Mouse (Mus musculus) forebrain, embryonic 15.5 days (tissue): Measurements from ENCODE around the gene Ssna1. TPM values are rescaled to one million over a fixed set of nuclear protein-coding genes. Genes with fewer than 3 reads are reported as not detected.
"Not testable (repeated sequence)": the region's sequence is repeated elsewhere in the genome, so short reads cannot be mapped to it uniquely, and the experiment has no call there.

Experiments used
- ATAC-seq: fragments of 200-750 bp; cut with Nextera tagmentation; replicated peaks from 2 replicates; pipeline ENCODE4 v1.8.0; 2017; ENCODE audit warnings: mild to moderate bottlenecking, moderate TSS enrichment, moderate library complexity
- H3K27ac ChIP-seq: fragments of 300-500 bp; sonication (generic); replicated peaks from 2 replicates; pipeline ENCODE4 v1.5.1; 2015; ENCODE audit warnings: mild to moderate bottlenecking, inconsistent platforms
- H3K27me3 ChIP-seq: fragments of 300-500 bp; sonication (generic); 2 replicates; pipeline ENCODE4 v1.6.1; 2015; ENCODE audit warnings: inconsistent platforms
- H3K36me3 ChIP-seq: fragments of 300-500 bp; sonication (generic); 2 replicates; pipeline ENCODE4 v1.6.1; 2015; ENCODE audit warnings: mild to moderate bottlenecking, inconsistent platforms
- H3K4me1 ChIP-seq: fragments of 300-500 bp; sonication (generic); 2 replicates; pipeline ENCODE4 v1.6.1; 2015; ENCODE audit warnings: inconsistent platforms
- H3K4me2 ChIP-seq: fragments of 300-500 bp; sonication (generic); replicated peaks from 2 replicates; pipeline ENCODE4 v1.6.1; 2015; ENCODE audit warnings: mild to moderate bottlenecking, inconsistent platforms
- H3K4me3 ChIP-seq: fragments of 300-500 bp; sonication (generic); 2 replicates; pipeline ENCODE4 v1.5.1; 2015; ENCODE audit warnings: mild to moderate bottlenecking, inconsistent platforms
- H3K9ac ChIP-seq: fragments of 300-500 bp; sonication (generic); replicated peaks from 2 replicates; pipeline ENCODE4 v1.6.1; 2015; ENCODE audit warnings: mild to moderate bottlenecking, inconsistent platforms
- H3K9me3 ChIP-seq: fragments of 300-500 bp; sonication (generic); 2 replicates; pipeline ENCODE4 v1.6.1; 2016; ENCODE audit warnings: inconsistent platforms
- WGBS: fragments of 180-500 bp; shearing (Covaris S2); methylation state at CpG from one replicate; pipeline ENCODE4 v1.1.7; 2015; ENCODE audit warnings: mixed read lengths; 5-methylcytosine and 5-hydroxymethylcytosine counted together
- polyA plus RNA-seq: library from polyadenylated mRNA; unstranded; fragments of >200 nt; fragmentation: Nextera tagmentation; extraction: Ambion mirVana; gene quantifications from 2 replicates; pipeline ENCODE4 v1.2.1, GENCODE M21; 2015

Ssna1 gene
- polyA plus RNA-seq, 1 experiment from 2014 or later = 209 TPM

DNA sequence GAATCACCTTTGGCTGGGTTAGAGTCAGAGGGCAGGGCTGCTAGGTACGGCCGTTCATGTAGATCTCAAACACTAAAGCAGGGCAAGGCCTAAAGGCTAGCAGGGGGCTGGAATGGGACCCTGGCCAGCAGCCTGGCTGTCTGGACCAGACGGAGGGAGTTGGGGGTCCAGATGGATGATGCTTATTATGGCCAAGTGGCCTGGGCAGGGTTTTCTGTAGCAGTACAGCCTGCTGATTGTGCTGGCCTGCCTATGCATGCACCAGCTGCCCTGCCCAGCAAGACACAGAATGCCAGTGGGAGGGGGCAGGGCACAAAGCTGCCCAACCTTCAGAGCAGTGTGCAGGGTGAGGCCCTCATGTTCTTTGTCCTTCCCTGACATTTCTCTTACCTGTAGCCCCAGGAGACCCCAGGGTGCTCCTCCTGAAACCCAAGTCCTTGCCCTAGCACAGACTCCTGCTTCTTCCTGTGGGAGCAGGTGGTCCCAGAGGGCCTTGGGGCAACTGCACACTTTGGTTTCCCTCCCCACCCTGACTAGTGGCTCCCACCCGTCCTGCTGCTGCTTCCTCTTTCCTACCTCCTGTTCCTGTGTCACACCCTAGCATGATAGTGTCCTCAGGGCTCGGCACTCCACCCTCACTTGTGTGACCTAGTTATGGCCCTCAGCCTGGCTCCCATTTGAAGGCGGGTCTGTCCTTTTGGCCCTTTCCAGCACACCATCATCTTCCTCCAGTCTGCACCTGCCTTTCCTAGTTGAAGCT is 6.2 kb downstream of the Ssna1 start:
- 57% methylated on average over 6 of the region's 6 CpGs for WGBS
- no peak for ATAC-seq
- Histone ChIP-seq H3K4me1 (peaks cover 65% of the 10 kb centered on the region), H3K9ac (0 out of 2 replicates have a peak overlapping the region, but pooled peaks have one; percentile 23), H3K4me2 (peak overlapping the region; percentile 98), H3K27ac (peak overlapping the region; percentile 9; the same call in 1 of the 2 replicates), H3K4me3 (peak overlapping the region; percentile 5; the same call in 1 of the 2 replicates), H3K27me3 (peaks cover 15% of the 10 kb centered on the region; the same call in 1 of the 2 replicates), H3K36me3 (peaks cover 21% of the 10 kb centered on the region), H3K9me3 (no peaks in the 10 kb centered on the region)

DNA sequence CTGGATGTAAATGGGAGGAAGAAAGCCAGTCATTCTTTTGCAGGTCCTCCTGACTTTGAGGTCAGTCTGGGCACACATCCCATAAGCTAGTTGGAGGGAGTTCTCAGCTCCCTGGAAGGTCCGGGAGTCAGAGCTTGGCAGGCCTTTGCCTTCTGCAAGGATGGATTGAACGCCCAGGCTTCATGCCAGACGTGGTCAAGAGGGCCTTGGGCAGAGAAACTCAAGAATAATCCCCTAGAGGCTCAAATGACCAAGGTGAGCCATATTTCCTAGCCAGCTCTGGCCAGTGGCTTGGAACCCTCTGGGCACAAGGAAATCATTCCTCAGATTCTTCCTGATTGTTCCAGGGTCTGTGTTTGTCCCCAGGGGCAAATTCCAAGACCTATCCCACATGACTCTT is 7.4 kb downstream of the Ssna1 start:
- H3K36me3 ChIP-seq = peaks cover 10% of the 10 kb centered on the region
- 76% methylated on average over 3 of the region's 3 CpGs for WGBS
- peaks cover 56% of the 10 kb centered on the region for H3K4me1 ChIP-seq
- H3K4me3 ChIP-seq = no peak overlapping the region
- peaks cover 15% of the 10 kb centered on the region; the same call in 1 of the 2 replicates for H3K27me3 ChIP-seq
- peak overlapping the region; percentile 98 for H3K4me2 ChIP-seq
- H3K27ac ChIP-seq = no peak overlapping the region
- ATAC-seq = no peak
- H3K9ac ChIP-seq = peak overlapping the region; percentile 13; the same call in 1 of the 2 replicates
- no peaks in the 10 kb centered on the region for H3K9me3 ChIP-seq

DNA sequence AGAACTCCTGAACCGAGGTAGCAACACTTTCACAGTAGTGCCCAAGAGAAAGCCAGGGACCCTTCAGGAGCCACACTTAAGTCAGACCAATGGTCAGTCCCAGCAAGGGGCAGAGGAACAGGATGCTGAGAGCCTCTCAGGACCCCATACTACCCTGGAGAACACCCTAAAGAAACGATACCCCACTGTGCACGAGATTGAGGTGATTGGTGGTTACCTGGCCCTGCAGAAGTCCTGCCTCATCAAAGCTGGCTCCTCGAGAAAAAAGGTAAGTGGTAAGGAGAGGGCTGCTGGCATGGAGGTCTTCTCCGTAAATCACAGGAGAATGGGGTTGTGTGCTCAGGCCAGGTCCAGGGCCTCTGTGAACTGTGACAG is 8.0 kb downstream of the Ssna1 start:
- Histone ChIP-seq H3K4me3 (peak overlapping the region; percentile 63; the same call in 1 of the 2 replicates), H3K9me3 (no peaks in the 10 kb centered on the region), H3K4me2 (peak overlapping the region; percentile 98), H3K27me3 (peaks cover 15% of the 10 kb centered on the region; the same call in 1 of the 2 replicates), H3K36me3 (peaks cover 4% of the 10 kb centered on the region), H3K9ac (no peak overlapping the region), H3K27ac (no peak overlapping the region), H3K4me1 (peaks cover 56% of the 10 kb centered on the region)
- WGBS = 81% methylated on average over 5 of the region's 5 CpGs
- no peak for ATAC-seq

DNA sequence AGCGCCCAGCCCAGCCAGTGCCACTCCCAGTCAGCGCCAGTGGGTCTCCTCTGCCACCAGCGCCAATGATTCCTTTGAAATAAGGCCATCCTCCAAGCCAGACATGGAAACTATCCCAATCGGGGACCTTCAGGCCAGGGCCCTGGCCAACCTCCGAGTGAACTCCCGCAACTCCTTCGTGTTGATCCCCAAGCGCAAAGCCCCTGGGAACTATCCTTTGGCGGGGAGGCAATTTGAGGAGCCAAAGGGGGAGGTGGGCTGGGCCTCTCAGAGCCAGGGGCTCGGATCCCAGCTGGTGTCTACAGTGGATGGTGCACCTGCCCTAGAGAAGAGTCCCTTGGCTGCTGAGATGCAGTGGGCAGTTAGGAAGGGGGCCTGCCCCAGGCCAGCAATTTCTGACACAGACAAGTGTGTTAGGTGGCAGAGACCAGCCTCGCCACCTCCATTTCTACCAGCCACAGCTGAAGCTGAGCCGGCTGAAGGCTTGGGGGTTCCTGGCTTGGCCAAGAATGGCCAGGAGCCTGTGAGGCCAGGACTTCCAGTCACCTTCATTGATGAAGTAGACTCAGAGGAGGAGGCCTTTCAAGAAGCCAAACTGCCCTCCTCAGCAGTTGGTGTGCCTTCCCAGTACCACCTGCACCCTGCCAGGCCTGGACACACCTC is 8.5 kb downstream of the Ssna1 start:
- H3K4me1 ChIP-seq = peaks cover 56% of the 10 kb centered on the region
- peak overlapping the region; percentile 98 for H3K4me2 ChIP-seq
- WGBS = 21% methylated on average over 12 of the region's 12 CpGs

DNA sequence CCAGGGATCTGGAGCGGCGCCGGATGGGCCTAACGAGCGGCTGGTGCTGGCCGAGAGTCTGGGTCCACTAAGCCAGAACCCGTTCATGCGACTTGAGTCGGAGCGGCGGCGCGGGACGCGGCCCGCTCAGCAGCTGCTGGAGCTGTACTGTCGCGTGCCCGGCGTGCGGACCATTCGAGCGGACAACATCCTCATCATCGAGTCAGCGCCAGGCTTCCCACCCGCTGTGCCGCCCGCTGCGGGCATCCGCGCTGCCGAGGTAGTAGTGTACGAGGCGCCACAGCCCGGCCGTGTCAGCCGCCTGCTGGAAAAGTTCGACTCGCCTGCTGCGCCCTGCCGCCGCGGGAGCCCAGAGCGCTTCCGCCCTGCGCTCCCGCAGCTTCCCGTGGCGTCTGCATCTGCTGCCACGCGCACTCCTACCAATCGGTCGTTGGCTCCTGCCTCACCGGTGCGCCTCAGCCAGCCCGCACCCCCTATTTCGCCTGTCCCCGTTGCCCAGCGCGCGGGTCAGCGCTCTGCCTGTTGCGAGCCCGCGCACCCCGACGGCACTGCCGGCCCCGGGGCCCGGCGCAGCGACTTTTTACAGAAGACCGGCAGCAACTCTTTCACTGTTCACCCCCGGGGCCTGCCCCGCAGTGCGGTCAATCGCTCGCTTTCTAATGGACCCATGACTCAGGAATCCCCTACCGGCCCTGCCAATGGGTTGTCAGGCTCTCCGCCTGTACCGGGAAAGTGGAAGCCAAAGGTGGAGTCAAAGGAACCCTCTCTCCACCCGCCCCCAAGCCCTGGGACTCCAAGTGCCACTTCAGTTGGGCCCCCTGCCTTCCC is 9.2 kb downstream of the Ssna1 start:
- peaks cover 58% of the 10 kb centered on the region for H3K4me1 ChIP-seq
- H3K27me3 ChIP-seq = peaks cover 15% of the 10 kb centered on the region; the same call in 1 of the 2 replicates
- ATAC-seq = no peak
- no peaks in the 10 kb centered on the region for H3K36me3 ChIP-seq
- H3K9ac ChIP-seq = peak overlapping the region; percentile 60
- peak overlapping the region; percentile 98 for H3K4me2 ChIP-seq
- peak overlapping the region; percentile 62 for H3K27ac ChIP-seq
- H3K4me3 ChIP-seq = peak overlapping the region; percentile 63
- no peaks in the 10 kb centered on the region for H3K9me3 ChIP-seq
- WGBS = under 1% methylated on average over 82 of the region's 82 CpGs

More for the DNA sequence above, 8.5 kb downstream of the Ssna1 start:
- Histone ChIP-seq H3K9ac (peak overlapping the region; percentile 60), H3K4me3 (peak overlapping the region; percentile 63), H3K36me3 (no peaks in the 10 kb centered on the region), H3K27me3 (peaks cover 15% of the 10 kb centered on the region; the same call in 1 of the 2 replicates), H3K9me3 (no peaks in the 10 kb centered on the region), H3K27ac (no peak overlapping the region)
- no peak for ATAC-seq

DNA sequence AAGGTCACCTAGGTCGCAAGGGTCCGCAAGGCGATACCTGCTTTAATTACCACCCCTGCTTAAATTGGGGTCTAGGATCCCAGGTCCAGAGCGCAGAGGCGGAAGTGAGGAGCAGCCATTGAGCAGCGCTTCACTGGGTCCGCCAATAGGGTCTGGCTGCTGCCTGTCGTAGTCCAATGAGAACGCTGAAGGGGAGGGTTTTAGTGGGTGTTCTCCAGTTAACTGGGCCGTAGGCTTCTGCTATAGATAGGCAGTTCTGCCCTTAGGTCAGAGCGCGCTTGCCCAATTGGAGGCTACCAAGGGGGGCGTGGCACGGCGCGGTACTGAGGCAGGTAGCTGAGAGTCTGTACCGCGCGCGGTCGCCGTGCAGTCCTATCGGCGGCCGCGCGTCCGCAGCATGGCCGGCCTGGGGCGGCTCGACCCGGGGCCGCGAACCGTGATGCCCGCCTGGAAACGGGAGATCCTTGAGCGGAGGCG is 9.9 kb downstream of the Ssna1 start, which contains the start of gene Tprn:
Gene Tprn, plus strand, starts transcription at position 328 of the 477 bp plus-strand sequence.
- peak within 1 kb of the TSS; percentile 60 for H3K9ac ChIP-seq
- peak within 1 kb of the TSS; percentile 62 for H3K27ac ChIP-seq
- under 1% methylated on average over 39 of the region's 39 CpGs for WGBS
- H3K36me3 ChIP-seq = no peaks in the 10 kb centered on the region
- H3K4me2 ChIP-seq = peak within 1 kb of the TSS; percentile 98
- peak within 1 kb of the TSS; percentile 63 for H3K4me3 ChIP-seq
- no peaks in the 10 kb centered on the region for H3K9me3 ChIP-seq
- peak; percentile 100 for ATAC-seq
- H3K27me3 ChIP-seq = peaks cover 15% of the 10 kb centered on the region; the same call in 1 of the 2 replicates
- H3K4me1 ChIP-seq = peaks cover 51% of the 10 kb centered on the region

DNA sequence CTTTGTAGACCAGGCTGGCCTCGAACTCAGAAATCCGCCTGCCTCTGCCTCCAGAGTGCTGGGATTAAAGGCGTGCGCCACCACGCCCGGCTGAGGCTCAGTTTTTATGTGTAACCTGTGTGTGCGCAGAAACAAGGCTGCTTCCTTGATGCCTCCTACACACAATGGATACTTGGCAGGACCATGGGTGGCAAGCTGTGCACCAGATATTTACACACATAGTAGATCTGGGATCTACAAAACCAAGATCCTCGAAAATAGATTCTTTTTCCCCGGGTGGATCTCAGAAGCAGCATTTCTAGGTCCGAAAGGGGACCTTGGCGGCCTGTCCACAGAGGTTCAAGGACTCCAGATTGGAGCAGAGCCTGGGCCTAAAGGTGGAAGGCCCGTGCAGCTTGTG is 10.4 kb downstream of the Ssna1 start:
- peak overlapping the region; percentile 98 for H3K4me2 ChIP-seq
- H3K27me3 ChIP-seq = peaks cover 15% of the 10 kb centered on the region; the same call in 1 of the 2 replicates
- H3K9ac ChIP-seq = peak overlapping the region; percentile 47
- peak overlapping the region; percentile 62 for H3K27ac ChIP-seq
- 47% methylated on average over 12 of the region's 12 CpGs for WGBS
- H3K9me3 ChIP-seq = no peaks in the 10 kb centered on the region
- H3K4me1 ChIP-seq = peaks cover 50% of the 10 kb centered on the region
- H3K4me3 ChIP-seq = peak overlapping the region; percentile 63
- H3K36me3 ChIP-seq = no peaks in the 10 kb centered on the region
- peak; percentile 5; the same call in 1 of the 2 replicates for ATAC-seq

DNA sequence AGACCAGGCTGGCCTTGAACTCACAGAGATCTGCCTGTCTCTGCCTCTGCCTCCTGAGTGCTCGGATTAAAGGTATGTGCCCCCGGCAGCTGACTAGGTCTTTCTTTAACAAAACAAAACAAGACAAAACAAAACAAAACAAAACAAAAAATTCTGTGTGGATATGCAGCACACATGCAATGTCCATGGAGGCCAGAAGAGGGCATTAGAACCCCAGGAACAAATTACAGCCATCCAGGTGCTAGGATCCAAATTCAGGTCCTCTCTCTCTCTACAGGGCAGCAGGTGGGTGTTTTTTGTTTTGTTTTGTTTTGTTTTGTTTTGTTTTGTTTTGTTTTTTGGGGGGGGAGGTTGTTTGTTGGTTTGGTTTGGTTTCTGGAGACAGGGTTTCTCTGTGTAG is 13.4 kb downstream of the Ssna1 start:
- Histone ChIP-seq H3K4me3 (no peak overlapping the region), H3K36me3 (no peaks in the 10 kb centered on the region), H3K9ac (no peak overlapping the region), H3K27ac (no peak overlapping the region), H3K27me3 (peaks cover 8% of the 10 kb centered on the region; the same call in 1 of the 2 replicates), H3K4me1 (peaks cover 39% of the 10 kb centered on the region), H3K4me2 (no peak overlapping the region), H3K9me3 (no peaks in the 10 kb centered on the region)
- ATAC-seq = no peak
- 44% methylated on average over 2 of the region's 2 CpGs for WGBS

DNA sequence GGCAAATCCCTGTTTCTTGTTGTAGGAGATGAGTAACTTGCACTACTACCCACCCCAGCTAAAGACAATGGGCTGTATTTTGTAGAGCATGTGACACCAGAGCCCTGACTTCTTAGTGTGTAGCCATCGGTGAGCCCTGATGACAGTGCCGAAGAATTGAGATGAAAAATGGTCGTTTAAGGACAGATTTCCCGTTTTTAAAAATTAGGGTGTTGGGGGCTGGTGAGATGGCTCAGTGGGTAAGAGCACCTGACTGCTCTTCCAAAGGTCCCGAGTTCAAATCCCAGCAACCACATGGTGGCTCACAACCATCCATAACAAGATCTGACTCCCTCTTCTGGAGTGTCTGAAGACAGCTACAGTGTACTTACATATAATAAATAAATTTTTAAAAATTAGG is 15.0 kb downstream of the Ssna1 start:
- peaks cover 29% of the 10 kb centered on the region for H3K4me1 ChIP-seq
- ATAC-seq, H3K36me3 ChIP-seq, H3K9ac ChIP-seq, H3K9me3 ChIP-seq, H3K4me2 ChIP-seq, H3K27ac ChIP-seq, H3K27me3 ChIP-seq, H3K4me3 ChIP-seq: not testable (repeated sequence)
- WGBS = 91% methylated on average over 5 of the region's 5 CpGs

DNA sequence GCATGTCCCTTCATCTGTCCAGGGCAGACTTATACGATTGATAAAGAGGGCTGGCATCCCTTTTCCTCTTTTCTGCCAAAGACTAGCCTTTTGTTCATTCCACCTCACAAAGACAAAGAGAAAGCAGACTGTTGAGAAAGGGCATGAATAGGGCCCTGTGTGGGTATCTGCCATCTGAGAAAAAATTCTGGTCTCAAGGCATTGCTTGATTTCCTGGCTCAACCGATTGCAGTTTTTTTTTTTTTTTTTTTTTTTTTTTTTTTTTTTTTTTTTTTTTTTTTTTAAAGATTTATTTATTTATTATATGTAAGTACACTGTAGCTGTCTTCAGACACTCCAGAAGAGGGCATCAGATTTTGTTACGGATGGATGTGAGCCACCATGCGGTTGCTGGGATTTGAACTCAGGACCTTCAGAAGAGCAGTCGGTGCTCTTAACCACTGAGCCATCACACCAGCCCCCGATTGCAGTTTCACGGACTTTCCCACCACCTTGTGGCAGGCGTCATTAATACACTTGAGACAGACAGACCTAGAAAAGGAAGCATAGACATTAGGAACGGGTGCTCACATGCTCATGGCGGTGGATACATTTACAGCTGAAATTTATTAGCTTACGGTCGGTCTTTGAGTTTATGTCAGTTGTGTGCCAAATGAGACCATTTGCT is 15.7 kb downstream of the Ssna1 start:
- H3K4me3 ChIP-seq = peak overlapping the region; percentile 88
- WGBS = 58% methylated on average over 12 of the region's 12 CpGs
- H3K36me3 ChIP-seq, H3K27me3 ChIP-seq, H3K27ac ChIP-seq, H3K9me3 ChIP-seq, ATAC-seq: not testable (repeated sequence)
- peak overlapping the region; percentile 87 for H3K9ac ChIP-seq
- peak overlapping the region; percentile 98 for H3K4me2 ChIP-seq
- H3K4me1 ChIP-seq = peaks cover 24% of the 10 kb centered on the region

DNA sequence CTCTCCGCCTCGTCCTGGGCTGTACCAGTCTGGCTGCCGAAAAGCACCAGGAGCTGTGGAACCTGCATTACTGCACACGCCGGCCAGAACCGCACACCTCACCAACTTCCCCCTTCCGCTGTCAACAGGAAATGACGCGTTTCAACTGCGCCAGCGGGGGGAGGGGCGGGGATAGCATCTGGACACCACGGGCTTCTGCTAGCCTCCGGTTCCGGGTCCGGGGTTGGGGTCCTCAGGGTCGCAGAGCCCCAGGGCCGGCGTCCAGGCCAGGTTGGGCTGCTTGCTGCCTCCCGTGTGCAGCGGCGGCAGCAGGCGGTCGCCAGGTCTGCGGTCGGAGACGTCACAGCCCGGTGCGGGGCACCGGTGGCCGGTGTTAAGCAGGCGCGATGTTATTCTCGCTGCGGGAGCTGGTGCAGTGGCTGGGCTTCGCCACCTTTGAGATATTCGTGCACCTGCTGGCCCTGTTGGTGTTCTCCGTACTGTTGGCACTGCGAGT is 16.9 kb downstream of the Ssna1 start, which contains the start of gene Tmem203:
Gene Tmem203, plus strand, starts transcription at position 156 of the 496 bp plus-strand sequence.
- peaks cover 24% of the 10 kb centered on the region for H3K4me1 ChIP-seq
- H3K4me3 ChIP-seq = peak within 1 kb of the TSS; percentile 88
- peak; percentile 92 for ATAC-seq
- no peaks in the 10 kb centered on the region for H3K27me3 ChIP-seq
- peak within 1 kb of the TSS; percentile 87 for H3K9ac ChIP-seq
- peak within 1 kb of the TSS; percentile 98 for H3K4me2 ChIP-seq
- no peaks in the 10 kb centered on the region for H3K9me3 ChIP-seq
- H3K27ac ChIP-seq = peak within 1 kb of the TSS; percentile 84
- under 1% methylated on average over 39 of the region's 39 CpGs for WGBS
- peaks cover under 1% of the 10 kb centered on the region; the same call in 1 of the 2 replicates for H3K36me3 ChIP-seq
